Mouse (Mus musculus) limb, embryonic 11.5 days (tissue): Measurements from ENCODE around the gene Ube2t. TPM values are rescaled to one million over a fixed set of nuclear protein-coding genes. Genes with fewer than 3 reads are reported as not detected.

Source experiments
- ATAC-seq: fragments of 200-750 bp; cut with Nextera tagmentation; 2 replicates; pipeline ENCODE4 v1.8.0; 2017; ENCODE audit warnings: low read depth; ENCODE audit not compliant: insufficient number of reproducible peaks, low FRiP score, low TSS enrichment
- DNase-seq: peaks from one replicate; pipeline ENCODE4 v3.0.0-alpha.2; 2015; ENCODE audit warnings: low spot score
- H3K27ac ChIP-seq: fragments of 300-500 bp; sonication (generic); replicated peaks from 2 replicates; pipeline ENCODE4 v1.5.1; 2014; ENCODE audit warnings: low read depth, mild to moderate bottlenecking, low read length
- H3K27me3 ChIP-seq: fragments of 300-500 bp; sonication (generic); 2 replicates; pipeline ENCODE4 v1.6.1; 2014; ENCODE audit warnings: mild to moderate bottlenecking, low read length, mixed read lengths; ENCODE audit not compliant: control insufficient read depth, insufficient read depth
- H3K36me3 ChIP-seq: fragments of 300-500 bp; sonication (generic); 2 replicates; pipeline ENCODE4 v1.6.1; 2014; ENCODE audit warnings: mild to moderate bottlenecking, low read length, moderate library complexity, mixed read lengths; ENCODE audit not compliant: control insufficient read depth, insufficient read depth
- H3K4me1 ChIP-seq: fragments of 300-500 bp; sonication (generic); 2 replicates; pipeline ENCODE4 v1.6.1; 2014; ENCODE audit warnings: low read length, mixed read lengths; ENCODE audit not compliant: control insufficient read depth, insufficient read depth
- H3K4me2 ChIP-seq: fragments of 300-500 bp; sonication (generic); 2 replicates; pipeline ENCODE4 v1.6.1; 2014; ENCODE audit warnings: low read depth, mild to moderate bottlenecking, moderate library complexity; ENCODE audit not compliant: severe bottlenecking
- H3K4me3 ChIP-seq: fragments of 300-500 bp; sonication (generic); 2 replicates; pipeline ENCODE4 v1.5.1; 2014; ENCODE audit warnings: low read depth, low read length
- H3K9ac ChIP-seq: fragments of 300-500 bp; sonication (generic); 2 replicates; pipeline ENCODE4 v1.6.1; 2014; ENCODE audit warnings: mild to moderate bottlenecking, low read length
- H3K9me3 ChIP-seq: fragments of 300-500 bp; sonication (generic); 2 replicates; pipeline ENCODE4 v1.6.1; 2016; ENCODE audit warnings: low read length; ENCODE audit not compliant: control insufficient read depth
- WGBS: fragments of 180-500 bp; shearing (Covaris S2); extraction: QIAGEN DNeasy Blood & Tissue Kit; methylation state at CpG from one replicate; pipeline ENCODE4 v1.1.7; 2014; 5-methylcytosine and 5-hydroxymethylcytosine counted together
- polyA plus RNA-seq: library from polyadenylated mRNA; unstranded; fragments of >200 nt; fragmentation: Nextera tagmentation; extraction: Ambion mirVana; gene quantifications from 2 replicates; pipeline ENCODE4 v1.2.1, GENCODE M21; 2014

The Ube2t gene
- polyA plus RNA-seq, 1 experiment from 2014 or later, result 46.7 TPM

GRCm38 (mm10) chr1:134997568-134997967 is 35.2 kb downstream of the Ube2t start:
- H3K9ac ChIP-seq, result no peak overlapping the region
- no peaks in the 10 kb centered on the region for H3K9me3 ChIP-seq
- no peak for ATAC-seq
- no peak overlapping the region for H3K27ac ChIP-seq
- no peaks in the 10 kb centered on the region for H3K27me3 ChIP-seq
- DNase-seq, result no peak
- no peaks in the 10 kb centered on the region for H3K4me1 ChIP-seq
- 80% methylated on average over 5 of the region's 5 CpGs for WGBS
- H3K4me2 ChIP-seq, result no peak overlapping the region
- no peaks in the 10 kb centered on the region for H3K36me3 ChIP-seq
- no peak overlapping the region for H3K4me3 ChIP-seq

- Histone ChIP-seq H3K36me3 (no peaks in the 10 kb centered on the region), H3K9ac (no peak overlapping the region), H3K9me3 (no peaks in the 10 kb centered on the region), H3K4me1 (no peaks in the 10 kb centered on the region), H3K27ac (no peak overlapping the region), H3K4me2 (no peak overlapping the region), H3K4me3 (no peak overlapping the region), H3K27me3 (no peaks in the 10 kb centered on the region)
- DNase-seq, result no peak
- WGBS, result 87% methylated on average over 8 of the region's 8 CpGs
- ATAC-seq, result no peak
These were observed 35.9 kb downstream of the Ube2t start for GRCm38 (mm10) chr1:134998231-134998630.

GRCm38 (mm10) chr1:135000527-135000926 is 38.2 kb downstream of the Ube2t start:
- Histone ChIP-seq H3K9ac (no peak overlapping the region), H3K27me3 (no peaks in the 10 kb centered on the region), H3K27ac (no peak overlapping the region), H3K4me3 (no peak overlapping the region), H3K4me2 (no peak overlapping the region), H3K4me1 (no peaks in the 10 kb centered on the region), H3K9me3 (no peaks in the 10 kb centered on the region), H3K36me3 (no peaks in the 10 kb centered on the region)
- 87% methylated on average over 9 of the region's 9 CpGs for WGBS
- DNase-seq (no peak), ATAC-seq (no peak)

- Histone ChIP-seq H3K4me1 (no peaks in the 10 kb centered on the region), H3K9me3 (no peaks in the 10 kb centered on the region), H3K4me2 (no peak overlapping the region), H3K9ac (no peak overlapping the region), H3K36me3 (no peaks in the 10 kb centered on the region), H3K27ac (no peak overlapping the region), H3K4me3 (no peak overlapping the region), H3K27me3 (no peaks in the 10 kb centered on the region)
- WGBS, result 66% methylated on average over 4 of the region's 4 CpGs
- DNase-seq (no peak), ATAC-seq (no peak)
These were observed 41.0 kb downstream of the Ube2t start for GRCm38 (mm10) chr1:135003346-135003745.

GRCm38 (mm10) chr1:135005696-135006095 is 43.3 kb downstream of the Ube2t start:
- Histone ChIP-seq H3K4me1 (no peaks in the 10 kb centered on the region), H3K4me3 (no peak overlapping the region), H3K9ac (no peak overlapping the region), H3K27ac (no peak overlapping the region), H3K4me2 (no peak overlapping the region), H3K36me3 (no peaks in the 10 kb centered on the region), H3K9me3 (no peaks in the 10 kb centered on the region), H3K27me3 (no peaks in the 10 kb centered on the region)
- ATAC-seq (no peak), DNase-seq (no peak)
- WGBS, result 51% methylated on average over 7 of the region's 7 CpGs

- Histone ChIP-seq H3K9ac (no peak overlapping the region), H3K36me3 (no peaks in the 10 kb centered on the region), H3K27me3 (no peaks in the 10 kb centered on the region), H3K4me3 (no peak overlapping the region), H3K27ac (no peak overlapping the region), H3K4me2 (no peak overlapping the region), H3K4me1 (no peaks in the 10 kb centered on the region; the same call in 1 of the 2 replicates), H3K9me3 (no peaks in the 10 kb centered on the region)
- DNase-seq (no peak), ATAC-seq (no peak)
- WGBS, result 87% methylated on average over 3 of the region's 3 CpGs
These were observed 47.5 kb downstream of the Ube2t start for GRCm38 (mm10) chr1:135009833-135010232.

GRCm38 (mm10) chr1:135011912-135012311 is 49.5 kb downstream of the Ube2t start:
- Histone ChIP-seq H3K27me3 (no peaks in the 10 kb centered on the region), H3K9ac (no peak overlapping the region), H3K27ac (no peak overlapping the region), H3K36me3 (no peaks in the 10 kb centered on the region), H3K9me3 (no peaks in the 10 kb centered on the region), H3K4me1 (peaks cover 5% of the 10 kb centered on the region; the same call in 1 of the 2 replicates), H3K4me3 (no peak overlapping the region), H3K4me2 (no peak overlapping the region)
- 91% methylated on average over 5 of the region's 5 CpGs for WGBS
- ATAC-seq (no peak), DNase-seq (no peak)

- Histone ChIP-seq H3K4me3 (no peak overlapping the region), H3K27ac (no peak overlapping the region), H3K9ac (no peak overlapping the region), H3K36me3 (no peaks in the 10 kb centered on the region), H3K4me2 (no peak overlapping the region), H3K27me3 (no peaks in the 10 kb centered on the region), H3K4me1 (peaks cover 5% of the 10 kb centered on the region; the same call in 1 of the 2 replicates), H3K9me3 (no peaks in the 10 kb centered on the region)
- DNase-seq, result no peak
- WGBS, result 82% methylated on average over 9 of the region's 9 CpGs
- no peak for ATAC-seq
These were observed 50.1 kb downstream of the Ube2t start for GRCm38 (mm10) chr1:135012472-135012871.

- peaks cover 10% of the 10 kb centered on the region for H3K4me1 ChIP-seq
- no peak overlapping the region for H3K27ac ChIP-seq
- no peak for DNase-seq
- no peak for ATAC-seq
- H3K4me3 ChIP-seq, result no peak overlapping the region
- H3K36me3 ChIP-seq, result no peaks in the 10 kb centered on the region
- H3K27me3 ChIP-seq, result no peaks in the 10 kb centered on the region
- no peaks in the 10 kb centered on the region for H3K9me3 ChIP-seq
- WGBS, result 48% methylated on average over 10 of the region's 10 CpGs
- no peak overlapping the region for H3K4me2 ChIP-seq
- no peak overlapping the region for H3K9ac ChIP-seq
These were observed 52.6 kb downstream of the Ube2t start for GRCm38 (mm10) chr1:135014921-135015445.
